Mouse (Mus musculus): ENCODE results near the gene Teddm1b. TPM values are rescaled to one million over a fixed set of nuclear protein-coding genes. Genes with fewer than 3 reads are reported as not detected.

Gene Teddm1b
- polyA plus RNA-seq, 1 experiment from 2014 or later, result 0.14 TPM

DNA sequence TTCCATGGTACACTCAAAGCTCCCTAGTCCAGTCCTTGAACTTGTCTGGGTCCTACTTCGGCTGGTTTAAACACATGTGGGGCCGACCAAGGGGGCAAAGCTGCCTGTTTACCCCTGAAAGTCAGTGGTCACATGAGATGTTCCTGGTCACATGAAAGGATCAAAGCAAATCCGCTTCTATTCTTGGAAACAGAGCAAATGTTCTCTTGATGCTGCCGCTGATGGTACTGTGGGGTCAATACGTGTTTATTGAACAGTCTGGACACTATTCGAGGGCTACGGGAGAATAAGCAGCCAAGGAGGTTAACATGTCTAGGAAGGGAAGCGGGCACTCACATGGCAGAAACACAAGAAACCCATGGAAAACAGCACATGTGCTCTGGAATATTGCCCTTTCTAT is 23.1 kb downstream of the Teddm1b start:
- no peak overlapping the region for H3K9ac ChIP-seq (replicated peaks; ENCODE audit: low read length)
- no peak overlapping the region for H3K4me3 ChIP-seq (ENCODE audit: low read depth, low read length)
- no peak overlapping the region for H3K27ac ChIP-seq (replicated peaks; ENCODE audit: low read depth, low read length)
- H3K9me3 ChIP-seq (replicated peaks; ENCODE audit: control insufficient read depth, low read length), result no peaks in the 10 kb centered on the region
- ATAC-seq (replicated peaks; ENCODE audit: insufficient number of reproducible peaks, low FRiP score, low TSS enrichment, low read depth) (no peak), DNase-seq (ENCODE audit: low spot score) (no peak)
- H3K4me2 ChIP-seq (ENCODE audit: low read depth, low read length), result no peak overlapping the region
- WGBS, result 86% methylated on average over 8 of the region's 8 CpGs
- no peaks in the 10 kb centered on the region for H3K36me3 ChIP-seq (replicated peaks; ENCODE audit: control insufficient read depth, insufficient read depth, low read depth, low read length)
- H3K4me1 ChIP-seq (ENCODE audit: control insufficient read depth, insufficient read depth, low read length), result no peaks in the 10 kb centered on the region
- no peaks in the 10 kb centered on the region for H3K27me3 ChIP-seq (ENCODE audit: control insufficient read depth, insufficient read depth, low read length)

- peaks cover 3% of the 10 kb centered on the region; the same call in 1 of the 2 replicates for H3K36me3 ChIP-seq (replicated peaks; ENCODE audit: control insufficient read depth, insufficient read depth, low read depth, low read length)
- peak; percentile 22 for ATAC-seq (replicated peaks; ENCODE audit: insufficient number of reproducible peaks, low FRiP score, low TSS enrichment, low read depth)
- H3K9ac ChIP-seq (replicated peaks; ENCODE audit: low read length), result peak overlapping the region; percentile 81
- peak overlapping the region; percentile 83 for H3K27ac ChIP-seq (replicated peaks; ENCODE audit: low read depth, low read length)
- H3K9me3 ChIP-seq (replicated peaks; ENCODE audit: control insufficient read depth, low read length), result no peaks in the 10 kb centered on the region
- no peaks in the 10 kb centered on the region for H3K27me3 ChIP-seq (ENCODE audit: control insufficient read depth, insufficient read depth, low read length)
- no peaks in the 10 kb centered on the region for H3K4me1 ChIP-seq (ENCODE audit: control insufficient read depth, insufficient read depth, low read length)
- peak overlapping the region; percentile 57 for H3K4me3 ChIP-seq (ENCODE audit: low read depth, low read length)
- 20% methylated on average over 22 of the region's 22 CpGs for WGBS
- no peak for DNase-seq (ENCODE audit: low spot score)
- H3K4me2 ChIP-seq (ENCODE audit: low read depth, low read length), result peak overlapping the region; percentile 48
These were observed 25.0 kb downstream of the Teddm1b start for GRCm38 (mm10) chr1:153898989-153899730.

DNA sequence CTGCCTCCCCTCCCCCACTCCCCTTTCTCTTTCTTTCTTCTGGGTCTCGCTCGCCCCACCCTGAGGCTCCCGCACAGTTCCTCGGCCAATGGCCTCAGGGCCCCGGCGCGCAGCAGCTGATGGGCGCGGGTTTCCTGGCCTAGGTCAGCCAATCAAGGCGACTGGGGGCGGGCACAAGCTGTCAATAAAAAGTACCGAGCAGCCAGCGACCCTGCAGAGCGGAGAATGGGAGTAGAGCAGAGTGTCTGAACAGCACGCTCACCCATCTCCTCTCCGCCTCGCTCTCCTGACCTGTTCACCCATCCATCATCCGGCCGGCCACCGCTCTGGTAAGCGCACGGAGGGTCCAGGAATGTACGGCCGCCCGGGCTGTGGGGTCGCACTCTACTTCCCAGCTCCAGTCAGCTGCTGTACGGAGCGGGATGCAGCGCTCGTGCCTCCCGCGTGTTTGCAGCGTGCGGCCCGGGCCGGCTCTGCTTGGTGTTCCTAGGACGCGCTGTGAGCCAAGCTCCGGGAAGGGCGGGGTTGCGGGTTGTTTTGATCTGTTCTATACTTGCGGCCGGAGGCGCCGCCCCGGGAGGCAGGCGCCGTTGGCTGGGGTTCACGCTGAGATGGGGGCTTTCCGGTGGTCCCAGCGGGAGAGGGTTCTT is 25.7 kb downstream of the Teddm1b start, which contains the start of the genes Glul and Teddm2:
TSS of gene Glul (plus strand) at position 214 of the 650 bp plus-strand sequence.
TSS of gene Teddm2 (minus strand) at position 498 of the 650 bp plus-strand sequence.
- peak; percentile 98 for DNase-seq (ENCODE audit: low spot score)
- H3K4me2 ChIP-seq (ENCODE audit: low read depth, low read length), result peak within 1 kb of the TSS; percentile 65
- peaks cover 3% of the 10 kb centered on the region; the same call in 1 of the 2 replicates for H3K36me3 ChIP-seq (replicated peaks; ENCODE audit: control insufficient read depth, insufficient read depth, low read depth, low read length)
- peak within 1 kb of the TSS; percentile 81 for H3K9ac ChIP-seq (replicated peaks; ENCODE audit: low read length)
- no peaks in the 10 kb centered on the region for H3K4me1 ChIP-seq (ENCODE audit: control insufficient read depth, insufficient read depth, low read length)
- WGBS, result 0% methylated on average over 51 of the region's 51 CpGs
- peak within 1 kb of the TSS; percentile 83 for H3K27ac ChIP-seq (replicated peaks; ENCODE audit: low read depth, low read length)
- no peaks in the 10 kb centered on the region for H3K9me3 ChIP-seq (replicated peaks; ENCODE audit: control insufficient read depth, low read length)
- no peaks in the 10 kb centered on the region for H3K27me3 ChIP-seq (ENCODE audit: control insufficient read depth, insufficient read depth, low read length)
- H3K4me3 ChIP-seq (ENCODE audit: low read depth, low read length), result peak within 1 kb of the TSS; percentile 57
- peak; percentile 97 for ATAC-seq (replicated peaks; ENCODE audit: insufficient number of reproducible peaks, low FRiP score, low TSS enrichment, low read depth)

DNA sequence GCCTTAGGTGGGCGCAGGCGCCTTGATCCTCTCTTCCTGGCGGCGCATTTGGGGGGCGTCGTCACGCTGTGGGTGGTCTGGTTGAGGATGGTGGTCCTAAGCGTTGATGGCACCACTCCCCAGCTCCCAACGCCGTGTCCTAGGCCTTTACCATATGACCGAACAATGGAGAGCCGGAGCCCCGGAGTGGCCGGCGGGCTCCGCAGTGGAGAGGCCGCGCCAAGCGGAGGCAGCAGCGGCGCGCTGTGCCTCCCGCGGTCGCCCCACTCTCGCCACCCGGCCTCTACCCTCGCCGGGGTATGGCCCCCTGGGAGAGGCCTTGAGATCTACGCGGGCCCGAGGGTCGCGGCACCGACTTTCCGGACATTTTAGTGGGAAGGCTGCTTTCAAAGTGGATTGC is 26.2 kb downstream of the Teddm1b start:
- no peaks in the 10 kb centered on the region for H3K9me3 ChIP-seq (replicated peaks; ENCODE audit: control insufficient read depth, low read length)
- peak overlapping the region; percentile 57 for H3K4me3 ChIP-seq (ENCODE audit: low read depth, low read length)
- H3K4me1 ChIP-seq (ENCODE audit: control insufficient read depth, insufficient read depth, low read length), result no peaks in the 10 kb centered on the region
- DNase-seq (ENCODE audit: low spot score) (no peak), ATAC-seq (replicated peaks; ENCODE audit: insufficient number of reproducible peaks, low FRiP score, low TSS enrichment, low read depth) (peak; percentile 7)
- peak overlapping the region; percentile 65 for H3K4me2 ChIP-seq (ENCODE audit: low read depth, low read length)
- H3K27ac ChIP-seq (replicated peaks; ENCODE audit: low read depth, low read length), result peak overlapping the region; percentile 78
- peak overlapping the region; percentile 81 for H3K9ac ChIP-seq (replicated peaks; ENCODE audit: low read length)
- under 1% methylated on average over 36 of the region's 36 CpGs for WGBS
- no peaks in the 10 kb centered on the region for H3K27me3 ChIP-seq (ENCODE audit: control insufficient read depth, insufficient read depth, low read length)
- H3K36me3 ChIP-seq (replicated peaks; ENCODE audit: control insufficient read depth, insufficient read depth, low read depth, low read length), result peaks cover 3% of the 10 kb centered on the region; the same call in 1 of the 2 replicates

DNA sequence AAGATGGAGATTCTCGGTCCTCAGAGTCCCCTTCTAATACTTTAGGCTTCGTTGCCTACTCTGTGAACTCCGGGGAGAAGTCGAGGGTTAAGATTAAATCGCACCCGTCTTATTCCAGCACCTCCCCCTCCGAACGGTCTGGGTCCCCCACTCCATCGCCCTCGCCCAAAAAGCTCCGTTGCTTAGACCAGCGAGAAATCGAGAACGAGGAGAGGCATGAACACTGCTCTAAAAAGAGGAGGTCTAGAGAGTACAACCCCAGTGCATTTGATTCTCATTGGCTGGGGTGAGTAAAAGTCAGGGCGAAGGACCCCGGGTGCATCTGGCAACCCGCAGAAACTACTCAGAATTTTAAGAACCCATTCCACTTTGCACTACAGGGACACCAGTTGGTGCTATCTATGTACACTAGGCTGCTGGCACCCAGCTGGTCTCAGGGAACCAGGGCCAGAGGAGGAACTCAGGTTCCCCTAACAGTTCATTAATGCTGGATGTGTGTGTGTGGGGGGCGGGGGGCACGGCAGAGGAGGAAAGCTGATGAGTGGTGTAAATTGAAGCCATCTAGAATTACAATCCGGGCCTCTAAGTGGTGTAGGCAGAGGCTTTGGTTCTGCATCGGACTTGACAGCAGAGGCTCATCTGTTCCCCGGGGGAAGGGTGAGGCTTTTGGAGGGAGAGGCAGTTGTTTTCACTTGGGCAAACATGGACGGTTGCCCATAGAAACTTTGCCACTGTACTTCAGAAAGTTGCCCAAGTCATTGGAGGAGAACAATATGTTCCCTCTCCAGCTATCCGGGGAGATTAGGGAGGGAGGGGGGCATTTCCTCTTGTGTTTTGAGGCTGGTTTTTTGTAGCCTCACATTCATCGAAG is 26.9 kb downstream of the Teddm1b start:
- H3K27ac ChIP-seq (replicated peaks; ENCODE audit: low read depth, low read length), result peak overlapping the region; percentile 78
- H3K9ac ChIP-seq (replicated peaks; ENCODE audit: low read length), result peak overlapping the region; percentile 81
- ATAC-seq (replicated peaks; ENCODE audit: insufficient number of reproducible peaks, low FRiP score, low TSS enrichment, low read depth), result no peak
- 1% methylated on average over 25 of the region's 25 CpGs for WGBS
- no peaks in the 10 kb centered on the region for H3K27me3 ChIP-seq (ENCODE audit: control insufficient read depth, insufficient read depth, low read length)
- H3K9me3 ChIP-seq (replicated peaks; ENCODE audit: control insufficient read depth, low read length), result no peaks in the 10 kb centered on the region
- peak overlapping the region; percentile 57 for H3K4me3 ChIP-seq (ENCODE audit: low read depth, low read length)
- H3K36me3 ChIP-seq (replicated peaks; ENCODE audit: control insufficient read depth, insufficient read depth, low read depth, low read length), result peaks cover 3% of the 10 kb centered on the region; the same call in 1 of the 2 replicates
- H3K4me1 ChIP-seq (ENCODE audit: control insufficient read depth, insufficient read depth, low read length), result no peaks in the 10 kb centered on the region
- peak overlapping the region; percentile 65 for H3K4me2 ChIP-seq (ENCODE audit: low read depth, low read length)
- peak; percentile 54 for DNase-seq (ENCODE audit: low spot score)

DNA sequence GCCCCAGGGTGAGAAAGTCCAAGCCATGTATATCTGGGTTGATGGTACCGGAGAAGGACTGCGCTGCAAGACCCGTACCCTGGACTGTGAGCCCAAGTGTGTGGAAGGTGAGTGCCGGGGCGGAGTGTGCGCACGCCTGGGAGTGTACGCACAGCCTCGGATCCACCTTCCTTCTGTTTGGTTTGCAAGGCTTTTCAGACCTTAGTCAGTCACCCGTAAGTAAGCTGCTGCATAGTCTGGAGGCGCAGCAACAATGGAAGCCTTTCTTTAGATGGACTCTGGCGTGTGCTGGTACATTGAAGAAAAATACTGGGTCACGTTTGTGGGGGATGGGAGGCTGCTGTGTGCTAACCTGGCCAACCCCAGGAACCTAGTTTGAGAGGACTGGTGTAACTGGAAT is 28.9 kb downstream of the Teddm1b start:
- Histone ChIP-seq H3K27ac (replicated peaks; ENCODE audit: low read depth, low read length) (no peak overlapping the region), H3K4me2 (ENCODE audit: low read depth, low read length) (no peak overlapping the region), H3K27me3 (ENCODE audit: control insufficient read depth, insufficient read depth, low read length) (no peaks in the 10 kb centered on the region), H3K4me1 (ENCODE audit: control insufficient read depth, insufficient read depth, low read length) (no peaks in the 10 kb centered on the region), H3K4me3 (ENCODE audit: low read depth, low read length) (no peak overlapping the region), H3K9me3 (replicated peaks; ENCODE audit: control insufficient read depth, low read length) (no peaks in the 10 kb centered on the region), H3K9ac (replicated peaks; ENCODE audit: low read length) (no peak overlapping the region), H3K36me3 (replicated peaks; ENCODE audit: control insufficient read depth, insufficient read depth, low read depth, low read length) (peaks cover 6% of the 10 kb centered on the region)
- DNase-seq (ENCODE audit: low spot score) (no peak), ATAC-seq (replicated peaks; ENCODE audit: insufficient number of reproducible peaks, low FRiP score, low TSS enrichment, low read depth) (no peak)
- 74% methylated on average over 13 of the region's 13 CpGs for WGBS

- Histone ChIP-seq H3K4me1 (ENCODE audit: control insufficient read depth, insufficient read depth, low read length) (no peaks in the 10 kb centered on the region), H3K9ac (replicated peaks; ENCODE audit: low read length) (no peak overlapping the region), H3K27ac (replicated peaks; ENCODE audit: low read depth, low read length) (no peak overlapping the region), H3K36me3 (replicated peaks; ENCODE audit: control insufficient read depth, insufficient read depth, low read depth, low read length) (peaks cover 6% of the 10 kb centered on the region), H3K4me3 (ENCODE audit: low read depth, low read length) (no peak overlapping the region), H3K4me2 (ENCODE audit: low read depth, low read length) (no peak overlapping the region), H3K27me3 (ENCODE audit: control insufficient read depth, insufficient read depth, low read length) (no peaks in the 10 kb centered on the region), H3K9me3 (replicated peaks; ENCODE audit: control insufficient read depth, low read length) (no peaks in the 10 kb centered on the region)
- DNase-seq (ENCODE audit: low spot score) (no peak), ATAC-seq (replicated peaks; ENCODE audit: insufficient number of reproducible peaks, low FRiP score, low TSS enrichment, low read depth) (no peak)
- 93% methylated on average over 14 of the region's 14 CpGs for WGBS
These were observed 30.1 kb downstream of the Teddm1b start for GRCm38 (mm10) chr1:153904236-153904635.
